Comparison of ENCODE assay signal across 16 mouse cellular contexts in the genomic region with DNA sequence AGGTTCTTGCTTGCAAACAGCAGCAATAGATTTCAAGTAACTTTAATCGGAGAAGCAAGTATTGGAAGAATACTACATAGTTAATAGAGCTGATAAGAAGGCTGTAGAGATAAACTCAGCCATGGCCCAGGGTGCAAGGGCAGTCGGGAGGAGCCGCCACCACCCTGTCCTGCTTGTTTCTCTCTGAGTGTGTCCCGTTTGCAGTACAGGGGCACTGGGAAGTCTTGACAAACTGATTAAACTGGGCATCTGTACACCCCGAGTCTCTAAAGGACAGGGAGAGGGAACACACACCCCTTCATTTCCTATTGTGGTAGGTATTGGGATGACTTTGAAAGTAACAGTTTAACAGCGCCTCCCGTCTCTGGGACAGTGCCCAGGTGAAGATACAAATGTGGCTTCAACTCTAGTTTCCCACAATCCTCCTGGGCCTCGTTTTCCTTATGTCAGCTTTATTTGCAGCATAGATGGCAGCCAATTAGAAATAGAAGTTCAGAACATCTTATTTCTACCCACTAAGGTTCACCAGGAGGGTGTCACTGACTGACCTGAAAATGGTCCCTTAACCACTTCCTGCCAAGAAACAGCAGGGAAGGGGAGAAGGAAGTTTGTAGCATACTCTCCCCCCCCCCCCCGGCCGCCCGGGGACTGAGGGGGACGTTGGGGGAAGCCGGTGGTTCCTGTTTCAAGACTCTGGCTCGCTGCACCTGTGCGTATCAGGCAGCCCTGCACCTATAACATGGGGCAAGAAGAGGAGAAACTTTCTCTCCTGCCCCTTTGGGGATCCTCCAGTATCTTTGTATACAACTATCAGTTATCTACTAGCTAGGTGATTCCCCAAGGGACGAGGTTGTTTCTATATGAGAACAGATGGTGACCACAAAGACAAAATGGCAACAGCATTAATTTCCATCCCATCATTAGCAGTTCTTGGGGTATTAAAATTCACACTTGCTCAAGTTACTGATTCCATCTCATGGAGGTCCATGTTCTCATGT. TPM values are rescaled to one million over a fixed set of nuclear protein-coding genes. Genes with fewer than 3 reads are reported as not detected.
DNase-seq lines count a peak whose midpoint lies in the region; ATAC-seq and TF ChIP-seq lines count a peak whose summit lies in the region.
"Had no signal": no experiment of that assay in that cellular context is flagged by ENCODE, and none has a peak within 500 bp of the region (broad histone marks: within the 10 kb centered on the region; RNA-seq: fewer than 3 reads in every experiment).

No protein-coding gene starts in this region.

- 4% methylated on average over 16 of the region's 16 CpGs for WGBS in bone marrow, adult 2 months
- 12% methylated on average over 16 of the region's 16 CpGs for WGBS in liver, embryonic 14.5 days (ENCODE audit: insufficient replicate concordance)
- 90% methylated on average over 16 of the region's 16 CpGs for WGBS in midbrain, embryonic 10.5 days

- peak overlapping the region; percentile 5; the same call in 1 of the 2 replicates for H3K9ac ChIP-seq in liver, embryonic 14.5 days (replicated peaks)
- H3K9ac ChIP-seq: limb, embryonic 13.5 days had no signal

- peak; percentile 58; the same call in 1 of the 2 replicates for ATAC-seq in liver, embryonic 14.5 days (ENCODE audit: insufficient read depth)
- ATAC-seq: forebrain, embryonic 14.5 days had no signal

- TF ChIP-seq POLR2A in bone marrow, adult 2 months (IDR thresholded peaks at IDR 0.05; ENCODE audit: borderline replicate concordance, control insufficient read depth, low read depth, low read length): no peak

- H3K9me3 ChIP-seq in liver, embryonic 14.5 days (ENCODE audit: control insufficient read depth, low read length): no peaks in the 10 kb centered on the region
- no peaks in the 10 kb centered on the region; the same call in 1 of the 2 replicates for H3K9me3 ChIP-seq in midbrain, embryonic 10.5 days (replicated peaks)

- peak overlapping the region; percentile 55 for H3K4me2 ChIP-seq in liver, embryonic 14.5 days (ENCODE audit: low read depth)
- H3K4me2 ChIP-seq: limb, embryonic 13.5 days; midbrain, embryonic 11.5 days had no signal

- H3K27ac ChIP-seq in bone marrow, adult 2 months (ENCODE audit: control insufficient read depth, insufficient read depth, low read depth, low read length, poor library complexity): peak overlapping the region; percentile 65; the same call in 1 of the 2 replicates
- no peak overlapping the region for H3K27ac ChIP-seq in liver, embryonic 14.5 days
- H3K27ac ChIP-seq in midbrain, embryonic 10.5 days (replicated peaks): no peak overlapping the region
- H3K27ac ChIP-seq: limb, embryonic 13.5 days had no signal

- DNase-seq in CD4-positive helper T cell, adult 2 months (ENCODE audit: low read depth, low spot score): peak; percentile 14
- DNase-seq in liver, embryonic 14.5 days (ENCODE audit: low read depth in 3 of 3, low spot score in 3 of 3): no peak
- peak; percentile 75 for DNase-seq in splenic B cell, adult 2 months (ENCODE audit: low read depth, low spot score)
- DNase-seq in cerebellum, adult 8-10 months: no peak
- DNase-seq in cerebellum, postnatal 25 days: no peak
- no peak for DNase-seq in kidney, postnatal 4 days
- DNase-seq in midbrain, embryonic 10.5 days (ENCODE audit: low spot score): no peak
- DNase-seq: adrenal gland, adult 2 months; gastrocnemius, postnatal 36 days; kidney, adult 8-10 months; right cerebral cortex, postnatal 4 days had no signal

- TF ChIP-seq EP300 in liver, embryonic 14.5 days (IDR thresholded peaks at IDR 0.05; ENCODE audit: low read depth): no peak

- no peak for TF ChIP-seq CTCF in bone marrow, adult 2 months (IDR thresholded peaks at IDR 0.05; ENCODE audit: control insufficient read depth, insufficient read depth, low read length)
- TF ChIP-seq CTCF in liver, embryonic 14.5 days (IDR thresholded peaks at IDR 0.05; ENCODE audit: low read depth): no peak

- H3K4me1 ChIP-seq in bone marrow, adult 2 months (ENCODE audit: control insufficient read depth, insufficient read depth, low read length): no peaks in the 10 kb centered on the region; the same call in 1 of the 2 replicates
- peaks cover 3 to 9% of the 10 kb centered on the region in 2 experiments; a peak in 3 of 4 replicates for H3K4me1 ChIP-seq in liver, embryonic 14.5 days (replicated peaks; ENCODE audit: control insufficient read depth in 2 of 2, insufficient read depth in 2 of 2, low read length in 1 of 2)
- no peaks in the 10 kb centered on the region for H3K4me1 ChIP-seq in midbrain, embryonic 10.5 days
- H3K4me1 ChIP-seq: limb, embryonic 13.5 days had no signal

- no peaks in the 10 kb centered on the region for H3K36me3 ChIP-seq in liver, embryonic 14.5 days (replicated peaks; ENCODE audit: control insufficient read depth, insufficient read depth, low read depth)
- H3K36me3 ChIP-seq in splenic B cell, adult 2 months (ENCODE audit: control insufficient read depth, insufficient read depth, low read length, poor library complexity, severe bottlenecking): no peaks in the 10 kb centered on the region
- H3K36me3 ChIP-seq in midbrain, embryonic 10.5 days: no peaks in the 10 kb centered on the region
- H3K36me3 ChIP-seq: limb, embryonic 13.5 days had no signal

- no peaks in the 10 kb centered on the region for H3K27me3 ChIP-seq in liver, embryonic 14.5 days (ENCODE audit: control insufficient read depth, insufficient read depth, low read length)
- no peaks in the 10 kb centered on the region for H3K27me3 ChIP-seq in splenic B cell, adult 2 months (ENCODE audit: control insufficient read depth, insufficient read depth, low read length, poor library complexity, severe bottlenecking)
- no peaks in the 10 kb centered on the region for H3K27me3 ChIP-seq in midbrain, embryonic 10.5 days (ENCODE audit: low read depth, poor library complexity, severe bottlenecking)
- H3K27me3 ChIP-seq: limb, embryonic 13.5 days had no signal

- H3K4me3 ChIP-seq in bone marrow, adult 2 months (replicated peaks; ENCODE audit: control insufficient read depth, low read depth, low read length): no peak overlapping the region
- no peak overlapping the region for H3K4me3 ChIP-seq in liver, embryonic 14.5 days (ENCODE audit: insufficient read depth in 1 of 2, low read depth in 2 of 2, low read length in 2 of 2)
- H3K4me3 ChIP-seq in midbrain, embryonic 10.5 days: no peak overlapping the region
- H3K4me3 ChIP-seq: limb, embryonic 13.5 days had no signal

RNA-seq across cellular contexts. Expression of gene Gm10198, which starts 41.9 kb away (rescaled TPM):
- not detected in 2 replicates for polyA plus RNA-seq in bone marrow, adult 2 months (2011; ENCODE audit: insufficient read depth, insufficient read length, low replicate concordance, missing spikeins)
- polyA plus RNA-seq in liver, embryonic 14.5 days (2012; rRNA removed): not detected in 2 replicates
- polyA plus RNA-seq in liver, embryonic 14.5 days (2014; fragmentation: Nextera tagmentation; extraction: Ambion mirVana): not detected in 2 replicates
- polyA plus RNA-seq in midbrain, embryonic 10.5 days (2016; fragmentation: Nextera tagmentation; extraction: Ambion mirVana): not detected in 2 replicates
- polyA plus RNA-seq: adrenal gland, adult 2 months; forebrain, embryonic 14.5 days; limb, embryonic 13.5 days; midbrain, embryonic 11.5 days; neural tube, embryonic 14.5 days had no signal

RNA-seq across cellular contexts. Expression of gene Mier3, which starts 46.3 kb away (rescaled TPM):
- 15.3 and 22.4 TPM in 2 replicates for polyA plus RNA-seq in bone marrow, adult 2 months (2011; ENCODE audit: insufficient read depth, insufficient read length, low replicate concordance, missing spikeins)
- polyA plus RNA-seq in liver, embryonic 14.5 days (2012; rRNA removed): 7.2 and 7.8 TPM in 2 replicates
- polyA plus RNA-seq in liver, embryonic 14.5 days (2014; fragmentation: Nextera tagmentation; extraction: Ambion mirVana): 16.5 and 17.7 TPM in 2 replicates
- polyA plus RNA-seq in midbrain, embryonic 10.5 days (2016; fragmentation: Nextera tagmentation; extraction: Ambion mirVana): 18.2 and 20.2 TPM in 2 replicates

Comparison
In these comparisons a context has a peak if more than half of its experiments do, and no peak if none do; other contexts are left out.
1. DNase-seq: peak in CD4-positive helper T cell, adult 2 months (single experiment) and splenic B cell, adult 2 months (single experiment); none in liver, embryonic 14.5 days (0 of 3), cerebellum, adult 8-10 months (single experiment), cerebellum, postnatal 25 days (0 of 2), kidney, postnatal 4 days (0 of 2) and midbrain, embryonic 10.5 days (single experiment).